In genomic region chr8:116978052-116978451, GRCm38 (mm10) we compare ENCODE assay signal across 8 mouse cellular contexts. TPM values are rescaled to one million over a fixed set of nuclear protein-coding genes. Genes with fewer than 3 reads are reported as not detected.
DNase-seq lines count a peak whose midpoint lies in the region; ATAC-seq and TF ChIP-seq lines count a peak whose summit lies in the region.

No protein-coding gene starts in this region.

- peak in 1 of 2 experiments; percentile 24 for DNase-seq in cerebellum, adult 2 months
- DNase-seq in cerebellum, postnatal 25 days: no peak
- no peak for DNase-seq in thymus, adult 2 months
- DNase-seq in thymus, adult 18-20 months: no peak
- DNase-seq in liver, embryonic 11.5 days (ENCODE audit: low spot score): no peak
- no peak for DNase-seq in adrenal gland, postnatal 36 days
- no peak for DNase-seq in frontal cortex, postnatal 10 days (ENCODE audit: low spot score in 2 of 2)
- DNase-seq in frontal cortex, adult 2 months (ENCODE audit: extremely low spot score in 1 of 2, low spot score in 1 of 2): no peak

- no peaks in the 10 kb centered on the region for H3K27me3 ChIP-seq in cerebellum, adult 2 months (ENCODE audit: control insufficient read depth, insufficient read depth, low read length)
- H3K27me3 ChIP-seq in thymus, adult 2 months (ENCODE audit: control insufficient read depth, insufficient read depth, low read length): no peaks in the 10 kb centered on the region
- no peaks in the 10 kb centered on the region for H3K27me3 ChIP-seq in liver, embryonic 11.5 days (replicated peaks; ENCODE audit: control insufficient read depth, insufficient read depth, low read length)

- H3K9me3 ChIP-seq in liver, embryonic 11.5 days (ENCODE audit: control insufficient read depth, low read length): no peaks in the 10 kb centered on the region

- no peak for ATAC-seq in liver, embryonic 11.5 days (replicated peaks; ENCODE audit: low FRiP score)

- H3K4me2 ChIP-seq in liver, embryonic 11.5 days: peak overlapping the region; percentile 90

- no peak for TF ChIP-seq POLR2A in cerebellum, adult 2 months (IDR thresholded peaks at IDR 0.05; ENCODE audit: borderline replicate concordance, insufficient read depth, low read length)
- TF ChIP-seq POLR2A in thymus, adult 2 months (IDR thresholded peaks at IDR 0.05; ENCODE audit: control insufficient read depth, extremely low read depth, insufficient read depth, low read length, poor library complexity): no peak

- no peak overlapping the region for H3K27ac ChIP-seq in cerebellum, adult 2 months (ENCODE audit: insufficient read depth, low read length)
- no peak overlapping the region for H3K27ac ChIP-seq in thymus, adult 2 months (ENCODE audit: control insufficient read depth, insufficient read depth, low read length)
- peak overlapping the region; percentile 25; the same call in 1 of the 2 replicates for H3K27ac ChIP-seq in liver, embryonic 11.5 days (ENCODE audit: low read depth, low read length)

- no peak for TF ChIP-seq CTCF in cerebellum, adult 2 months (IDR thresholded peaks at IDR 0.05; ENCODE audit: borderline replicate concordance, insufficient read depth, low read depth, low read length)
- no peak for TF ChIP-seq CTCF in thymus, adult 2 months (IDR thresholded peaks at IDR 0.05; ENCODE audit: borderline replicate concordance, control insufficient read depth, extremely low read depth, insufficient read depth, low read length, poor library complexity)

- H3K36me3 ChIP-seq in thymus, adult 2 months (ENCODE audit: control insufficient read depth, insufficient read depth, low read length): no peaks in the 10 kb centered on the region
- peaks cover 3% of the 10 kb centered on the region; the same call in 1 of the 2 replicates for H3K36me3 ChIP-seq in liver, embryonic 11.5 days (ENCODE audit: control insufficient read depth, insufficient read depth, low read length)

- 17% methylated on average over 8 of the region's 8 CpGs for WGBS in cerebellum, adult 2 months
- whole genome bisulfite sequencing in thymus, adult 2 months: 30% methylated on average over 8 of the region's 8 CpGs
- WGBS in liver, embryonic 11.5 days: 34% methylated on average over 8 of the region's 8 CpGs

- no peaks in the 10 kb centered on the region for H3K4me1 ChIP-seq in cerebellum, adult 2 months (ENCODE audit: control insufficient read depth, insufficient read depth, low read length)
- H3K4me1 ChIP-seq in thymus, adult 2 months (replicated peaks; ENCODE audit: control insufficient read depth, insufficient read depth, low read length): peaks cover 12% of the 10 kb centered on the region
- peaks cover 6% of the 10 kb centered on the region; the same call in 1 of the 2 replicates for H3K4me1 ChIP-seq in liver, embryonic 11.5 days (replicated peaks; ENCODE audit: control insufficient read depth, insufficient read depth, low read length)

- H3K4me3 ChIP-seq in cerebellum, adult 2 months (replicated peaks; ENCODE audit: insufficient read depth, low read depth, low read length): peak overlapping the region; percentile 68
- H3K4me3 ChIP-seq in thymus, adult 2 months (ENCODE audit: control insufficient read depth, insufficient read depth, low read length): peak overlapping the region; percentile 82
- H3K4me3 ChIP-seq in liver, embryonic 11.5 days (ENCODE audit: low read depth, low read length): peak overlapping the region; percentile 87

- H3K9ac ChIP-seq in liver, embryonic 11.5 days (ENCODE audit: low read depth, low read length): peak overlapping the region; percentile 64

RNA-seq across cellular contexts. Expression of gene 1700030J22Rik, which starts 0.7 kb away (rescaled TPM):
- 2.5 and 2.8 TPM in 2 replicates for polyA plus RNA-seq in cerebellum, adult 2 months (2012; rRNA removed)
- 0.53 and 0.55 TPM in 2 replicates for polyA plus RNA-seq in thymus, adult 2 months (2012; rRNA removed)
- polyA plus RNA-seq in liver, embryonic 11.5 days (2014; fragmentation: Nextera tagmentation; extraction: Ambion mirVana): 0.63 and 0.88 TPM in 2 replicates
- total RNA-seq in adrenal gland, postnatal 36 days (2021): 1 to 10 TPM; 1.2 to 2.7 TPM
- polyA plus RNA-seq in frontal cortex, adult 2 months (2012; rRNA removed): 5.8 and 6.0 TPM in 2 replicates

RNA-seq across cellular contexts. Expression of gene Gcsh, which starts 15.3 kb away (rescaled TPM):
- polyA plus RNA-seq in cerebellum, adult 2 months (2012; rRNA removed): 86.6 and 98.0 TPM in 2 replicates
- 14.7 and 16.0 TPM in 2 replicates for polyA plus RNA-seq in thymus, adult 2 months (2012; rRNA removed)
- polyA plus RNA-seq in liver, embryonic 11.5 days (2014; fragmentation: Nextera tagmentation; extraction: Ambion mirVana): 147 and 149 TPM in 2 replicates
- total RNA-seq in adrenal gland, postnatal 36 days (2021): 100 to 1,000 TPM; 125 to 176 TPM
- 96.3 and 97.9 TPM in 2 replicates for polyA plus RNA-seq in frontal cortex, adult 2 months (2012; rRNA removed)

RNA-seq across cellular contexts. Expression of gene Atmin, which starts 34.9 kb away (rescaled TPM):
- 38.9 and 39.8 TPM in 2 replicates for polyA plus RNA-seq in cerebellum, adult 2 months (2012; rRNA removed)
- polyA plus RNA-seq in thymus, adult 2 months (2012; rRNA removed): 20.8 and 28.0 TPM in 2 replicates
- polyA plus RNA-seq in liver, embryonic 11.5 days (2014; fragmentation: Nextera tagmentation; extraction: Ambion mirVana): 13.1 and 13.3 TPM in 2 replicates
- total RNA-seq in adrenal gland, postnatal 36 days (2021): 10 to 100 TPM; 23.1 to 24.4 TPM
- 31.6 and 33.1 TPM in 2 replicates for polyA plus RNA-seq in frontal cortex, adult 2 months (2012; rRNA removed)

RNA-seq across cellular contexts. Expression of gene Cenpn, which starts 56.5 kb away (rescaled TPM):
- polyA plus RNA-seq in cerebellum, adult 2 months (2012; rRNA removed): 2.5 TPM in 2 replicates
- 20.5 and 22.7 TPM in 2 replicates for polyA plus RNA-seq in thymus, adult 2 months (2012; rRNA removed)
- polyA plus RNA-seq in liver, embryonic 11.5 days (2014; fragmentation: Nextera tagmentation; extraction: Ambion mirVana): 53.9 and 56.9 TPM in 2 replicates
- 1 to 10 TPM; 6.1 TPM for total RNA-seq in adrenal gland, postnatal 36 days (2021)
- polyA plus RNA-seq in frontal cortex, adult 2 months (2012; rRNA removed): 1.7 and 2.1 TPM in 2 replicates

RNA-seq across cellular contexts. Expression of gene Cmc2, which starts 56.8 kb away (rescaled TPM):
- 23.1 and 28.2 TPM in 2 replicates for polyA plus RNA-seq in cerebellum, adult 2 months (2012; rRNA removed)
- polyA plus RNA-seq in thymus, adult 2 months (2012; rRNA removed): 16.2 and 18.9 TPM in 2 replicates
- polyA plus RNA-seq in liver, embryonic 11.5 days (2014; fragmentation: Nextera tagmentation; extraction: Ambion mirVana): 94.4 and 101 TPM in 2 replicates
- total RNA-seq in adrenal gland, postnatal 36 days (2021): 10 to 100 TPM; 54.0 to 60.9 TPM
- polyA plus RNA-seq in frontal cortex, adult 2 months (2012; rRNA removed): 18.6 and 19.8 TPM in 2 replicates
